ENCODE assay signal across 10 mouse cellular contexts in the genomic region with DNA sequence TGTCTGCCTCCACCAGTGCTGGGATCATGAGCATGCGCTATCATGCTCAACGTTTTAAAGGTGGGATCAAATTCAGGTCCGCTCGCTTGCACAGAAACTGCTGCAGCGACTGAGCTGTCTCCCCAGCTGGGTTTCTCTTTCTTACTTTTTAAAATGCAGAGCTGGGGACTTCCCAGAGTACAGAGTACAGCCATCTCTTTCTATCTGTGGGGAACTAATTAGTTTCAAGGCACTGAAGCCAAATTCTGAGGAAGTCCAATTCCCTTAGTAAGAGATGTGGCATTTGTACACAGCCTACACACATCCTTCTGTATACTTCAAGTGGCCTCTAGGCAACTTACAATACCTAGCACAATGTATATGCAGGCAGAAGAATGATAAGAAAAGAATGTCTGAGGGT.
DNase-seq lines count a peak whose midpoint lies in the region; ATAC-seq and TF ChIP-seq lines count a peak whose summit lies in the region.
"Had no signal": no experiment of that assay in that cellular context is flagged by ENCODE, and none has a peak within 500 bp of the region (broad histone marks: within the 10 kb centered on the region; RNA-seq: fewer than 3 reads in every experiment).

No protein-coding gene starts in this region.

- H3K4me3 ChIP-seq in hindbrain, embryonic 13.5 days = no peak overlapping the region
- H3K4me3 ChIP-seq in hindbrain, embryonic 12.5 days = no peak overlapping the region
- peak overlapping the region; percentile 2; the same call in 1 of the 2 replicates for H3K4me3 ChIP-seq in spleen, adult 2 months (ENCODE audit: extremely low read depth, insufficient read depth, insufficient read length)
- H3K4me3 ChIP-seq in intestine, embryonic 16.5 days (ENCODE audit: low read length) = no peak overlapping the region
- H3K4me3 ChIP-seq: midbrain, embryonic 13.5 days had no signal

- ATAC-seq in hindbrain, embryonic 13.5 days (ENCODE audit: low FRiP score) = no peak
- no peak for ATAC-seq in hindbrain, embryonic 12.5 days (ENCODE audit: low FRiP score)
- ATAC-seq in inflammation-experienced regulatory T-cells, adult 6 months = peak; percentile 60
- ATAC-seq in intestine, embryonic 16.5 days = no peak
- ATAC-seq: midbrain, embryonic 13.5 days had no signal

- H3K4me1 ChIP-seq in hindbrain, embryonic 13.5 days (replicated peaks) = peaks cover 12% of the 10 kb centered on the region
- H3K4me1 ChIP-seq in hindbrain, embryonic 12.5 days = 0 out of 2 replicates have a peak, but pooled peaks cover 4% of the 10 kb centered on the region
- H3K4me1 ChIP-seq in spleen, adult 2 months (ENCODE audit: control insufficient read depth, insufficient read depth, insufficient read length) = peaks cover 4% of the 10 kb centered on the region; the same call in 1 of the 2 replicates
- H3K4me1 ChIP-seq in intestine, embryonic 16.5 days (ENCODE audit: control insufficient read depth, insufficient read depth, low read length) = peaks cover 24% of the 10 kb centered on the region

- no peaks in the 10 kb centered on the region for H3K27me3 ChIP-seq in hindbrain, embryonic 13.5 days
- H3K27me3 ChIP-seq in hindbrain, embryonic 12.5 days = 0 out of 2 replicates have a peak, but pooled peaks cover 3% of the 10 kb centered on the region
- H3K27me3 ChIP-seq in spleen, adult 2 months (ENCODE audit: control insufficient read depth, insufficient read depth, low read length) = no peaks in the 10 kb centered on the region
- no peaks in the 10 kb centered on the region for H3K27me3 ChIP-seq in intestine, embryonic 16.5 days (replicated peaks; ENCODE audit: control insufficient read depth, insufficient read depth, low read length)
- H3K27me3 ChIP-seq: midbrain, embryonic 13.5 days had no signal

- 0 out of 2 replicates have a peak overlapping the region, but pooled peaks have one; percentile 12 for H3K27ac ChIP-seq in hindbrain, embryonic 13.5 days
- H3K27ac ChIP-seq in hindbrain, embryonic 12.5 days = no peak overlapping the region
- H3K27ac ChIP-seq in spleen, adult 2 months (ENCODE audit: insufficient read depth, low read length) = peak overlapping the region; percentile 36
- no peak overlapping the region for H3K27ac ChIP-seq in intestine, embryonic 16.5 days (ENCODE audit: low read length)
- H3K27ac ChIP-seq: midbrain, embryonic 13.5 days had no signal

- no peaks in the 10 kb centered on the region for H3K9me3 ChIP-seq in hindbrain, embryonic 13.5 days
- H3K9me3 ChIP-seq in hindbrain, embryonic 12.5 days (replicated peaks) = no peaks in the 10 kb centered on the region
- H3K9me3 ChIP-seq in intestine, embryonic 16.5 days (ENCODE audit: control insufficient read depth, low read length) = no peaks in the 10 kb centered on the region
- H3K9me3 ChIP-seq: midbrain, embryonic 13.5 days had no signal

- WGBS in hindbrain, embryonic 13.5 days = 70% methylated on average over 5 of the region's 5 CpGs
- 71% methylated on average over 5 of the region's 5 CpGs for WGBS in hindbrain, embryonic 12.5 days
- 22% methylated on average over 5 of the region's 5 CpGs for WGBS in spleen, adult 2 months
- 63% methylated on average over 5 of the region's 5 CpGs for WGBS in intestine, embryonic 16.5 days

- no peak overlapping the region for H3K4me2 ChIP-seq in hindbrain, embryonic 13.5 days
- no peak overlapping the region for H3K4me2 ChIP-seq in hindbrain, embryonic 12.5 days (replicated peaks)
- H3K4me2 ChIP-seq in intestine, embryonic 16.5 days (ENCODE audit: low read depth, low read length) = no peak overlapping the region
- H3K4me2 ChIP-seq: midbrain, embryonic 13.5 days had no signal

- no peak for TF ChIP-seq CTCF in spleen, adult 2 months (IDR thresholded peaks at IDR 0.05; ENCODE audit: extremely low read depth, insufficient read depth, insufficient read length, insufficient replicate concordance)

- no peak for TF ChIP-seq POLR2A in spleen, adult 2 months (IDR thresholded peaks at IDR 0.05; ENCODE audit: low read depth, low read length)

- no peak for DNase-seq in spleen, adult 2 months (ENCODE audit: low read depth in 1 of 2, low spot score in 2 of 2)
- DNase-seq in spleen, adult 12 weeks (ENCODE audit: low spot score) = no peak
- no peak for DNase-seq in urinary bladder, postnatal 36 days (ENCODE audit: low spot score in 2 of 2)
- DNase-seq: kidney, adult 18-20 months; thymus, adult 2 months had no signal

- H3K9ac ChIP-seq in hindbrain, embryonic 13.5 days = no peak overlapping the region
- H3K9ac ChIP-seq in hindbrain, embryonic 12.5 days = no peak overlapping the region
- H3K9ac ChIP-seq in intestine, embryonic 16.5 days (ENCODE audit: low read depth, low read length) = no peak overlapping the region
- H3K9ac ChIP-seq: midbrain, embryonic 13.5 days had no signal

- no peaks in the 10 kb centered on the region for H3K36me3 ChIP-seq in hindbrain, embryonic 13.5 days
- H3K36me3 ChIP-seq in hindbrain, embryonic 12.5 days = no peaks in the 10 kb centered on the region
- no peaks in the 10 kb centered on the region for H3K36me3 ChIP-seq in spleen, adult 2 months (ENCODE audit: control insufficient read depth, insufficient read depth, low read length)
- H3K36me3 ChIP-seq in intestine, embryonic 16.5 days (ENCODE audit: control insufficient read depth, insufficient read depth, low read length) = no peaks in the 10 kb centered on the region
- H3K36me3 ChIP-seq: midbrain, embryonic 13.5 days had no signal

Comparison
In these comparisons a context has a peak if more than half of its experiments do, and no peak if none do; other contexts are left out.
1. H3K27ac ChIP-seq: peak in hindbrain, embryonic 13.5 days (single experiment) and spleen, adult 2 months (single experiment); none in hindbrain, embryonic 12.5 days (single experiment) and intestine, embryonic 16.5 days (single experiment).